Mouse (Mus musculus) layer of hippocampus, adult 2 months (tissue): ENCODE measurements at regions not wholly inside any gene's neighbourhood (a gene's known extent, or its start where the extent isn't known, plus 50 kb on each side); places are given as distances from the start of the nearest gene placed in this dataset.

Source experiments
- DNase-seq, 2 experiments: peaks; one replicate each; pipeline ENCODE4 v3.0.0; 2022; ENCODE audit warnings: low spot score in 2 of 2
- H3K27ac ChIP-seq: fragments of 200-600 bp; 2 replicates; pipeline ENCODE4 v1.8.1; 2022
- H3K4me3 ChIP-seq: fragments of 200-600 bp; 2 replicates; pipeline ENCODE4 v1.8.1; 2022; ENCODE audit warnings: mild to moderate bottlenecking
- CTCF ChIP-seq: fragments of 200-600 bp; conservative IDR thresholded peaks from 2 replicates; pipeline ENCODE4 v1.8.1; 2022; ENCODE audit warnings: antibody characterized with exemption, mild to moderate bottlenecking, moderate library complexity

GRCm38 (mm10) chr12:106658317-106658716 is 648.3 kb downstream of the Vrk1 start:
- DNase-seq: no peak
- no peak overlapping the region for H3K27ac ChIP-seq

GRCm38 (mm10) chr12:106673232-106673766 is 663.3 kb downstream of the Vrk1 start:
- no peak for DNase-seq
- no peak overlapping the region for H3K27ac ChIP-seq
- no peak for TF ChIP-seq CTCF
- no peak overlapping the region for H3K4me3 ChIP-seq

More at GRCm38 (mm10) chr12:106658317-106658716, 648.3 kb downstream of the Vrk1 start:
- TF ChIP-seq CTCF: no peak
- no peak overlapping the region for H3K4me3 ChIP-seq

GRCm38 (mm10) chr12:106674741-106675140 is 664.7 kb downstream of the Vrk1 start:
- H3K27ac ChIP-seq: no peak overlapping the region
- no peak for TF ChIP-seq CTCF
- no peak for DNase-seq

GRCm38 (mm10) chr12:106676136-106676535 is 666.1 kb downstream of the Vrk1 start:
- Histone ChIP-seq H3K4me3 (no peak overlapping the region), H3K27ac (no peak overlapping the region)
- DNase-seq: no peak
- TF ChIP-seq CTCF: no peak

More at GRCm38 (mm10) chr12:106674741-106675140, 664.7 kb downstream of the Vrk1 start:
- no peak overlapping the region for H3K4me3 ChIP-seq

GRCm38 (mm10) chr12:106676566-106676965 is 666.5 kb downstream of the Vrk1 start:
- no peak for DNase-seq
- TF ChIP-seq CTCF: no peak
- Histone ChIP-seq H3K4me3 (no peak overlapping the region), H3K27ac (no peak overlapping the region)

GRCm38 (mm10) chr12:106685986-106686385 is 676.0 kb downstream of the Vrk1 start:
- TF ChIP-seq CTCF: no peak
- Histone ChIP-seq H3K4me3 (no peak overlapping the region), H3K27ac (peak overlapping the region; percentile 73; the same call in 1 of the 2 replicates)
- DNase-seq: peak; percentile 56 to 79

GRCm38 (mm10) chr12:106687751-106688150 is 677.7 kb downstream of the Vrk1 start:
- Histone ChIP-seq H3K4me3 (no peak overlapping the region), H3K27ac (peak overlapping the region; percentile 84)
- DNase-seq: peak; percentile 18 to 26
- no peak for TF ChIP-seq CTCF

GRCm38 (mm10) chr12:106688156-106688740 is 678.2 kb downstream of the Vrk1 start:
- Histone ChIP-seq H3K4me3 (no peak overlapping the region), H3K27ac (peak overlapping the region; percentile 84)
- TF ChIP-seq CTCF: no peak
- no peak for DNase-seq

- no peak overlapping the region for H3K27ac ChIP-seq
- no peak for TF ChIP-seq CTCF
- no peak for DNase-seq
- H3K4me3 ChIP-seq: no peak overlapping the region
Measured at GRCm38 (mm10) chr12:106702958-106703357, 692.9 kb downstream of the Vrk1 start.

- no peak for TF ChIP-seq CTCF
- no peak for DNase-seq
- H3K4me3 ChIP-seq: no peak overlapping the region
- no peak overlapping the region for H3K27ac ChIP-seq
Measured at GRCm38 (mm10) chr12:106721271-106722009, 711.4 kb downstream of the Vrk1 start.

GRCm38 (mm10) chr12:106722010-106722362 is 712.0 kb downstream of the Vrk1 start:
- no peak overlapping the region for H3K27ac ChIP-seq
- no peak for DNase-seq
- no peak overlapping the region for H3K4me3 ChIP-seq
- no peak for TF ChIP-seq CTCF

- no peak for DNase-seq
- Histone ChIP-seq H3K27ac (no peak overlapping the region), H3K4me3 (no peak overlapping the region)
- TF ChIP-seq CTCF: no peak
Measured at GRCm38 (mm10) chr12:106722761-106723160, 712.7 kb downstream of the Vrk1 start.

GRCm38 (mm10) chr12:106726920-106727319 is 716.9 kb downstream of the Vrk1 start:
- Histone ChIP-seq H3K4me3 (no peak overlapping the region), H3K27ac (no peak overlapping the region)
- no peak for TF ChIP-seq CTCF
- DNase-seq: no peak

GRCm38 (mm10) chr12:106727486-106727885 is 717.5 kb downstream of the Vrk1 start:
- H3K4me3 ChIP-seq: no peak overlapping the region
- H3K27ac ChIP-seq: no peak overlapping the region
- no peak for DNase-seq
- TF ChIP-seq CTCF: no peak
